Mouse (Mus musculus): ENCODE measurements around the gene Schip1. TPM values are rescaled to one million over a fixed set of nuclear protein-coding genes. Genes with fewer than 3 reads are reported as not detected.

The Schip1 gene
- 135 and 164 TPM in 2 replicates for polyA plus RNA-seq (2015; fragmentation: Nextera tagmentation; extraction: Ambion mirVana)

- H3K4me3 ChIP-seq (replicated peaks): no peak within 1 kb of the TSS
- H3K9ac ChIP-seq (replicated peaks): no peak within 1 kb of the TSS
- no peaks in the 10 kb centered on the region for H3K36me3 ChIP-seq
- no peaks in the 10 kb centered on the region for H3K27me3 ChIP-seq (replicated peaks)
- ATAC-seq (ENCODE audit: low FRiP score): no peak
- no peak within 1 kb of the TSS for H3K4me2 ChIP-seq
- H3K27ac ChIP-seq (replicated peaks): no peak within 1 kb of the TSS
- WGBS: 46% methylated on average over 12 of the region's 12 CpGs
- H3K9me3 ChIP-seq (replicated peaks): no peaks in the 10 kb centered on the region
- no peaks in the 10 kb centered on the region for H3K4me1 ChIP-seq
Observed at GRCm38 (mm10) chr3:68064731-68065130, at the start of gene Schip1. Gene Schip1, plus strand, starts transcription at chr3:68064802.

- Histone ChIP-seq H3K4me3 (replicated peaks) (no peak overlapping the region), H3K9me3 (replicated peaks) (no peaks in the 10 kb centered on the region), H3K36me3 (no peaks in the 10 kb centered on the region), H3K27me3 (replicated peaks) (no peaks in the 10 kb centered on the region), H3K27ac (replicated peaks) (no peak overlapping the region), H3K4me1 (no peaks in the 10 kb centered on the region), H3K4me2 (no peak overlapping the region), H3K9ac (replicated peaks) (no peak overlapping the region)
- ATAC-seq (ENCODE audit: low FRiP score): no peak
- WGBS: 26% methylated on average over 1 of the region's 1 CpGs
Observed at GRCm38 (mm10) chr3:68015786-68016185, 48.8 kb upstream of the Schip1 start.

GRCm38 (mm10) chr3:68019401-68019800 is 45.2 kb upstream of the Schip1 start:
- Histone ChIP-seq H3K4me2 (no peak overlapping the region), H3K36me3 (no peaks in the 10 kb centered on the region), H3K4me1 (no peaks in the 10 kb centered on the region), H3K27me3 (replicated peaks) (no peaks in the 10 kb centered on the region), H3K9ac (replicated peaks) (no peak overlapping the region), H3K27ac (replicated peaks) (no peak overlapping the region), H3K9me3 (replicated peaks) (no peaks in the 10 kb centered on the region), H3K4me3 (replicated peaks) (no peak overlapping the region)
- ATAC-seq (ENCODE audit: low FRiP score): no peak
- 40% methylated on average over 4 of the region's 4 CpGs for WGBS

GRCm38 (mm10) chr3:68036097-68036496 is 28.5 kb upstream of the Schip1 start:
- H3K4me1 ChIP-seq: peaks cover 6% of the 10 kb centered on the region; the same call in 1 of the 2 replicates
- H3K4me3 ChIP-seq (replicated peaks): no peak overlapping the region
- H3K9me3 ChIP-seq (replicated peaks): no peaks in the 10 kb centered on the region
- H3K27ac ChIP-seq (replicated peaks): no peak overlapping the region
- no peak overlapping the region for H3K4me2 ChIP-seq
- no peaks in the 10 kb centered on the region for H3K36me3 ChIP-seq
- peak; percentile 78 for ATAC-seq (ENCODE audit: low FRiP score)
- 17% methylated on average over 3 of the region's 3 CpGs for WGBS
- no peak overlapping the region for H3K9ac ChIP-seq (replicated peaks)
- no peaks in the 10 kb centered on the region for H3K27me3 ChIP-seq (replicated peaks)

- H3K9ac ChIP-seq (replicated peaks): no peak overlapping the region
- peaks cover 11% of the 10 kb centered on the region for H3K4me1 ChIP-seq
- no peaks in the 10 kb centered on the region for H3K9me3 ChIP-seq (replicated peaks)
- H3K36me3 ChIP-seq: no peaks in the 10 kb centered on the region
- no peak overlapping the region for H3K4me3 ChIP-seq (replicated peaks)
- H3K27me3 ChIP-seq (replicated peaks): peaks cover 5% of the 10 kb centered on the region
- no peak overlapping the region for H3K4me2 ChIP-seq
- WGBS: 97% methylated on average over 2 of the region's 2 CpGs
- no peak for ATAC-seq (ENCODE audit: low FRiP score)
- no peak overlapping the region for H3K27ac ChIP-seq (replicated peaks)
Observed at GRCm38 (mm10) chr3:68042951-68043350, 21.7 kb upstream of the Schip1 start.

- Histone ChIP-seq H3K4me3 (replicated peaks) (no peak overlapping the region), H3K27me3 (replicated peaks) (peaks cover 5% of the 10 kb centered on the region), H3K27ac (replicated peaks) (no peak overlapping the region), H3K36me3 (no peaks in the 10 kb centered on the region), H3K9ac (replicated peaks) (no peak overlapping the region), H3K4me1 (peaks cover 11% of the 10 kb centered on the region), H3K9me3 (replicated peaks) (no peaks in the 10 kb centered on the region), H3K4me2 (no peak overlapping the region)
- ATAC-seq (ENCODE audit: low FRiP score): peak; percentile 77
- WGBS: 49% methylated on average over 9 of the region's 9 CpGs
Observed at GRCm38 (mm10) chr3:68045475-68046416, 18.9 kb upstream of the Schip1 start.

GRCm38 (mm10) chr3:68053538-68053937 is 11.1 kb upstream of the Schip1 start:
- H3K4me3 ChIP-seq (replicated peaks): no peak overlapping the region
- H3K4me1 ChIP-seq: no peaks in the 10 kb centered on the region
- no peak overlapping the region for H3K27ac ChIP-seq (replicated peaks)
- H3K9ac ChIP-seq (replicated peaks): no peak overlapping the region
- peaks cover 4% of the 10 kb centered on the region for H3K27me3 ChIP-seq (replicated peaks)
- H3K4me2 ChIP-seq: no peak overlapping the region
- no peak for ATAC-seq (ENCODE audit: low FRiP score)
- 50% methylated on average over 2 of the region's 2 CpGs for WGBS
- no peaks in the 10 kb centered on the region for H3K9me3 ChIP-seq (replicated peaks)
- H3K36me3 ChIP-seq: no peaks in the 10 kb centered on the region

GRCm38 (mm10) chr3:68055071-68055470 is 9.5 kb upstream of the Schip1 start:
- Histone ChIP-seq H3K36me3 (no peaks in the 10 kb centered on the region), H3K9ac (replicated peaks) (no peak overlapping the region), H3K9me3 (replicated peaks) (no peaks in the 10 kb centered on the region), H3K4me2 (no peak overlapping the region), H3K27me3 (replicated peaks) (peaks cover 4% of the 10 kb centered on the region), H3K4me1 (no peaks in the 10 kb centered on the region), H3K27ac (replicated peaks) (no peak overlapping the region), H3K4me3 (replicated peaks) (no peak overlapping the region)
- WGBS: 64% methylated on average over 13 of the region's 13 CpGs
- ATAC-seq (ENCODE audit: low FRiP score): no peak

GRCm38 (mm10) chr3:68056373-68057275 is 8.0 kb upstream of the Schip1 start:
- WGBS: 59% methylated on average over 23 of the region's 23 CpGs
- Histone ChIP-seq H3K4me3 (replicated peaks) (peak overlapping the region; percentile 18), H3K27me3 (replicated peaks) (peaks cover 4% of the 10 kb centered on the region)

GRCm38 (mm10) chr3:68059162-68059800 is 5.3 kb upstream of the Schip1 start:
- ATAC-seq (ENCODE audit: low FRiP score): peak; percentile 66
- H3K4me2 ChIP-seq: no peak overlapping the region
- no peak overlapping the region for H3K4me3 ChIP-seq (replicated peaks)
- H3K27ac ChIP-seq (replicated peaks): no peak overlapping the region
- peaks cover 4% of the 10 kb centered on the region for H3K27me3 ChIP-seq (replicated peaks)
- no peak overlapping the region for H3K9ac ChIP-seq (replicated peaks)
- H3K4me1 ChIP-seq: no peaks in the 10 kb centered on the region
- no peaks in the 10 kb centered on the region for H3K9me3 ChIP-seq (replicated peaks)
- H3K36me3 ChIP-seq: no peaks in the 10 kb centered on the region
- WGBS: 54% methylated on average over 2 of the region's 2 CpGs

More at GRCm38 (mm10) chr3:68056373-68057275, 8.0 kb upstream of the Schip1 start:
- H3K36me3 ChIP-seq: no peaks in the 10 kb centered on the region
- no peak for ATAC-seq (ENCODE audit: low FRiP score)
- no peak overlapping the region for H3K27ac ChIP-seq (replicated peaks)
- no peak overlapping the region for H3K9ac ChIP-seq (replicated peaks)
- H3K4me2 ChIP-seq: peak overlapping the region; percentile 35
- no peaks in the 10 kb centered on the region for H3K9me3 ChIP-seq (replicated peaks)
- H3K4me1 ChIP-seq: no peaks in the 10 kb centered on the region

All from neural tube, embryonic 15.5 days (tissue).